Mouse (Mus musculus): ENCODE results near the gene Vmn1r196.
"Not testable (repeated sequence)": the region's sequence is repeated elsewhere in the genome, so short reads cannot be mapped to it uniquely, and the experiment has no call there.

Gene Vmn1r196

GRCm38 (mm10) chr13:22289620-22290019 is at the start of gene Vmn1r196:
TSS of gene Vmn1r196 (plus strand) at chr13:22289920.
- no peak for DNase-seq

- no peak for DNase-seq
Observed at GRCm38 (mm10) chr13:22243915-22244314, 45.8 kb upstream of the Vmn1r196 start, which contains the start of gene Vmn1r194. TSS of gene Vmn1r194 (plus strand) at chr13:22244215.

GRCm38 (mm10) chr13:22270222-22270621 is 19.5 kb upstream of the Vmn1r196 start, which contains the start of gene Vmn1r195:
TSS of gene Vmn1r195 (plus strand) at chr13:22270522.
- DNase-seq, result not testable (repeated sequence)

- no peak for DNase-seq
Observed at GRCm38 (mm10) chr13:22271721-22272120, 18.0 kb upstream of the Vmn1r196 start.

- DNase-seq, result no peak
Observed at GRCm38 (mm10) chr13:22284578-22284977, 5.1 kb upstream of the Vmn1r196 start.

GRCm38 (mm10) chr13:22308075-22308474 is 18.4 kb downstream of the Vmn1r196 start:
- not testable (repeated sequence) for DNase-seq

GRCm38 (mm10) chr13:22315361-22315760 is 25.6 kb downstream of the Vmn1r196 start:
- no peak for DNase-seq

GRCm38 (mm10) chr13:22317366-22317765 is 27.6 kb downstream of the Vmn1r196 start:
- DNase-seq, result no peak

GRCm38 (mm10) chr13:22320091-22320490 is 30.4 kb downstream of the Vmn1r196 start:
- DNase-seq, result no peak

- no peak for DNase-seq
Observed at GRCm38 (mm10) chr13:22324289-22324688, 34.6 kb downstream of the Vmn1r196 start, which contains the start of gene Vmn1r197. TSS of gene Vmn1r197 (plus strand) at chr13:22324589.

GRCm38 (mm10) chr13:22333269-22333668 is 43.5 kb downstream of the Vmn1r196 start:
- no peak for DNase-seq

GRCm38 (mm10) chr13:22335565-22335964 is 45.8 kb downstream of the Vmn1r196 start:
- no peak for DNase-seq

Measured in right cerebral cortex, postnatal 4 days (tissue).